Mouse (Mus musculus) heart, embryonic 10.5 days (tissue): ENCODE measurements at regions not wholly inside any gene's neighbourhood (a gene's known extent, or its start where the extent isn't known, plus 50 kb on each side); places are given as distances from the start of the nearest gene placed in this dataset.

Experiments
- DNase-seq: peaks from one replicate; pipeline ENCODE4 v3.0.0-alpha.2; 2017; ENCODE audit warnings: low spot score
- H3K27ac ChIP-seq: fragments of 300-500 bp; sonication (generic); 2 replicates; pipeline ENCODE4 v1.5.1; 2016; ENCODE audit warnings: mild to moderate bottlenecking
- H3K27me3 ChIP-seq: fragments of 300-500 bp; sonication (generic); 2 replicates; pipeline ENCODE4 v1.6.1; 2016; ENCODE audit warnings: mild to moderate bottlenecking; ENCODE audit not compliant: poor library complexity, insufficient read depth, severe bottlenecking
- H3K36me3 ChIP-seq: fragments of 300-500 bp; sonication (generic); 2 replicates; pipeline ENCODE4 v1.6.1; 2016; ENCODE audit warnings: mild to moderate bottlenecking, moderate library complexity
- H3K4me1 ChIP-seq: fragments of 300-500 bp; sonication (generic); 2 replicates; pipeline ENCODE4 v1.6.1; 2016; ENCODE audit warnings: mild to moderate bottlenecking
- H3K4me3 ChIP-seq: fragments of 300-500 bp; sonication (generic); 2 replicates; pipeline ENCODE4 v1.5.1; 2016; ENCODE audit warnings: mild to moderate bottlenecking, moderate library complexity
- H3K9me3 ChIP-seq: fragments of 300-500 bp; sonication (generic); 2 replicates; pipeline ENCODE4 v1.6.1; 2016; ENCODE audit warnings: mild to moderate bottlenecking, moderate library complexity
- WGBS: fragments of 180-500 bp; shearing (Covaris S2); methylation state at CpG from one replicate; pipeline ENCODE4 v1.1.7; 2016; 5-methylcytosine and 5-hydroxymethylcytosine counted together

GRCm38 (mm10) chr2:117070348-117070747, 50.8 kb upstream of the Spred1 start:
- Histone ChIP-seq H3K27me3 (no peaks in the 10 kb centered on the region), H3K4me1 (0 out of 2 replicates have a peak, but pooled peaks cover 3% of the 10 kb centered on the region), H3K27ac (no peak overlapping the region), H3K9me3 (no peaks in the 10 kb centered on the region), H3K4me3 (no peak overlapping the region), H3K36me3 (no peaks in the 10 kb centered on the region)
- no peak for DNase-seq
- WGBS, result 62% methylated on average over 6 of the region's 6 CpGs

DNA sequence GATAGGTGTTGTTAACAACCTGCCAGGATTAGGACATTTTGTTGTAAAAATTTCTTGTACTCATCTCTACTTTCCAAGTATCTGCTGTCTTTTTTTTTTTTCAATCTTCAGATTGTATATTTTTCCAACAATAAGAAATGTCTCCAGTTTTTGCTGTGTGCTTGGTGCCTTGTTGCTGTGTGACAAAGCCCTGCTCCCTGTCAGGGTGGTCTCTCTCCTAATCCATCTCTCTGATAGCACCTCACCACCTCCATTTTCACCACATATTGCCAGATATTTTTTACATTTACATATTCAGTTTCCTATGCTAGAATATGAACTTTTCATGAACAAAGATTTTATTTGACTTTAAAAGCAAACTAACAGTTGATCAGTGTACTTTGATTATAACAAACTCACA, 50.1 kb upstream of the Spred1 start:
- Histone ChIP-seq H3K36me3 (no peaks in the 10 kb centered on the region), H3K4me3 (no peak overlapping the region), H3K27me3 (no peaks in the 10 kb centered on the region), H3K9me3 (no peaks in the 10 kb centered on the region), H3K4me1 (0 out of 2 replicates have a peak, but pooled peaks cover 3% of the 10 kb centered on the region), H3K27ac (no peak overlapping the region)
- no peak for DNase-seq
